Mouse (Mus musculus): ENCODE results near the gene Ttl. TPM values are rescaled to one million over a fixed set of nuclear protein-coding genes. Genes with fewer than 3 reads are reported as not detected.

Ttl gene
- total RNA-seq, 2 experiments from 2014 or later: 20.0 to 22.7 TPM

Other genes with a start within 250 kb of the Ttl start
- gene Tmem87b, start 247.8 kb upstream of the Ttl start, total RNA-seq (2021): 10 to 100 TPM; 20.4 to 21.8 TPM
- gene Fbln7, start 203.0 kb upstream of the Ttl start, total RNA-seq (2021): under 1 TPM; 0.47 to 0.72 TPM
- gene Zc3h8, start 121.9 kb upstream of the Ttl start, total RNA-seq (2021): 1 to 10 TPM; 7.5 to 8.7 TPM
- gene Zc3h6, start 98.5 kb upstream of the Ttl start, total RNA-seq (2021): 1 to 10 TPM; 2.6 to 4.8 TPM
- 10 to 100 TPM; 10.4 to 12.1 TPM for gene Gm10762, start 98.2 kb upstream of the Ttl start, total RNA-seq (2021)
- not detected for gene Vinac1, start 17.8 kb upstream of the Ttl start, total RNA-seq (2021)
- gene Polr1b, start 35.1 kb downstream of the Ttl start, total RNA-seq (2021): 10 to 100 TPM; 10.2 to 10.9 TPM
- gene Chchd5, start 63.8 kb downstream of the Ttl start, total RNA-seq (2021): 10 to 100 TPM; 13.0 to 13.1 TPM
- 10 to 100 TPM; 12.4 to 13.9 TPM for gene Slc20a1, start 132.8 kb downstream of the Ttl start, total RNA-seq (2021)
- gene Ckap2l, start 231.3 kb downstream of the Ttl start, total RNA-seq (2021): under 1 TPM; 0.39 to 0.42 TPM
- gene Il1a, start 244.0 kb downstream of the Ttl start, total RNA-seq (2021): not detected

Measured in heart, adult 18-20 months (tissue).